Mouse (Mus musculus): ENCODE results near the gene Mon1b.

GRCm38 (mm10) chr8:113675281-113675680 lies 39.9 kb downstream of the Mon1b start:
- TF ChIP-seq GATA1 (IDR thresholded peaks at IDR 0.05; ENCODE audit: low read length) (no peak), TAL1 (IDR thresholded peaks at IDR 0.05; ENCODE audit: low read length) (no peak)

Data from erythroblast, embryonic 14.5 days (primary cell).